8 mouse cellular contexts compared by ENCODE assay signal in genomic region chr5:65435363-65435805, GRCm38 (mm10). TPM values are rescaled to one million over a fixed set of nuclear protein-coding genes. Genes with fewer than 3 reads are reported as not detected.
DNase-seq lines count a peak whose midpoint lies in the region; ATAC-seq and TF ChIP-seq lines count a peak whose summit lies in the region.

No protein-coding gene starts in this region.

- H3K4me2 ChIP-seq in hindbrain, embryonic 13.5 days: peak overlapping the region; percentile 85
- H3K4me2 ChIP-seq in midbrain, embryonic 13.5 days (replicated peaks): peak overlapping the region; percentile 76

- no peaks in the 10 kb centered on the region for H3K36me3 ChIP-seq in liver, adult 2 months (ENCODE audit: control insufficient read depth, insufficient read depth, low read length)
- peaks cover 2% of the 10 kb centered on the region; the same call in 1 of the 2 replicates for H3K36me3 ChIP-seq in hindbrain, embryonic 13.5 days
- 0 out of 2 replicates have a peak, but pooled peaks cover 3% of the 10 kb centered on the region for H3K36me3 ChIP-seq in midbrain, embryonic 13.5 days

- peak overlapping the region; percentile 87 for H3K4me3 ChIP-seq in liver, adult 2 months (ENCODE audit: insufficient read depth, low read depth, low read length)
- H3K4me3 ChIP-seq in hindbrain, embryonic 13.5 days: peak overlapping the region; percentile 65
- H3K4me3 ChIP-seq in midbrain, embryonic 13.5 days (replicated peaks): peak overlapping the region; percentile 79

- DNase-seq in liver, adult 2 months (ENCODE audit: extremely low read depth, low read depth, low spot score): peak; percentile 65
- DNase-seq in liver: no peak
- peak; percentile 33 for DNase-seq in brain, adult 2 months (ENCODE audit: low read depth, low spot score)
- DNase-seq in urinary bladder, adult 2 months (ENCODE audit: low spot score): no peak
- DNase-seq in gastrocnemius, adult 18-20 months (ENCODE audit: low spot score): no peak
- no peak for DNase-seq in layer of hippocampus, adult 9-11 months

- WGBS in liver, adult 2 months: under 1% methylated on average over 45 of the region's 47 CpGs
- 0% methylated on average over 44 of the region's 47 CpGs for WGBS in hindbrain, embryonic 13.5 days
- under 1% methylated on average over 47 of the region's 47 CpGs for WGBS in midbrain, embryonic 13.5 days

- peak overlapping the region; percentile 94 for H3K9ac ChIP-seq in liver, adult 2 months (ENCODE audit: low read depth, low read length)
- peak overlapping the region; percentile 85 for H3K9ac ChIP-seq in hindbrain, embryonic 13.5 days
- peak overlapping the region; percentile 86 for H3K9ac ChIP-seq in midbrain, embryonic 13.5 days (replicated peaks)

- no peaks in the 10 kb centered on the region for H3K9me3 ChIP-seq in hindbrain, embryonic 13.5 days
- H3K9me3 ChIP-seq in midbrain, embryonic 13.5 days: no peaks in the 10 kb centered on the region

- no peak; the same call in 1 of the 2 replicates for ATAC-seq in hindbrain, embryonic 13.5 days (ENCODE audit: low FRiP score)
- ATAC-seq in midbrain, embryonic 13.5 days: peak; percentile 80

- TF ChIP-seq POLR2A in liver, adult 2 months (IDR thresholded peaks at IDR 0.05; ENCODE audit: extremely low read depth, insufficient read depth, low read length): peak; percentile 97

- no peak for TF ChIP-seq CTCF in liver, adult 2 months (IDR thresholded peaks at IDR 0.05; ENCODE audit: low read depth, low read length)

- H3K27ac ChIP-seq in liver, adult 2 months (replicated peaks; ENCODE audit: insufficient read depth, low read depth, low read length): peak overlapping the region; percentile 70
- peak overlapping the region; percentile 87 for H3K27ac ChIP-seq in hindbrain, embryonic 13.5 days
- peak overlapping the region; percentile 81 for H3K27ac ChIP-seq in midbrain, embryonic 13.5 days

- peaks cover 19% of the 10 kb centered on the region for H3K79me2 ChIP-seq in liver, adult 2 months (ENCODE audit: control insufficient read depth, insufficient read depth, low read length)

- no peaks in the 10 kb centered on the region for H3K27me3 ChIP-seq in liver, adult 2 months (ENCODE audit: control insufficient read depth, insufficient read depth, low read length)
- H3K27me3 ChIP-seq in hindbrain, embryonic 13.5 days: no peaks in the 10 kb centered on the region
- no peaks in the 10 kb centered on the region; the same call in 1 of the 2 replicates for H3K27me3 ChIP-seq in midbrain, embryonic 13.5 days

- H3K4me1 ChIP-seq in liver, adult 2 months (ENCODE audit: control insufficient read depth, insufficient read depth, low read length): peaks cover 21% of the 10 kb centered on the region
- peaks cover 40% of the 10 kb centered on the region for H3K4me1 ChIP-seq in hindbrain, embryonic 13.5 days (replicated peaks)
- peaks cover 29% of the 10 kb centered on the region for H3K4me1 ChIP-seq in midbrain, embryonic 13.5 days (replicated peaks)

RNA-seq across cellular contexts. Expression of gene Ugdh, which starts 0.4 kb away (rescaled TPM):
- 118 and 169 TPM in 2 replicates for total RNA-seq in liver, adult 2 months (2014; rRNA removed)
- polyA plus RNA-seq in liver, adult 2 months (2012; rRNA removed): 43.3 and 43.7 TPM in 2 replicates
- 48.3 and 51.1 TPM in 2 replicates for polyA plus RNA-seq in hindbrain, embryonic 13.5 days (2015; fragmentation: Nextera tagmentation; extraction: Ambion mirVana)
- polyA plus RNA-seq in midbrain, embryonic 13.5 days (2015; fragmentation: Nextera tagmentation; extraction: Ambion mirVana): 50.4 and 52.0 TPM in 2 replicates
- 232 and 283 TPM in 2 replicates for polyA plus RNA-seq in urinary bladder, adult 2 months (2012; rRNA removed)
- 10 to 100 TPM in 1 of 2 experiments, 1 to 10 TPM in 1; 6.9 to 13.1 TPM for total RNA-seq in gastrocnemius, adult 18-20 months (2021)

RNA-seq across cellular contexts. Expression of gene Lias, which starts 44.1 kb away (rescaled TPM):
- 25.0 and 30.8 TPM in 2 replicates for total RNA-seq in liver, adult 2 months (2014; rRNA removed)
- 11.1 and 13.3 TPM in 2 replicates for polyA plus RNA-seq in liver, adult 2 months (2012; rRNA removed)
- polyA plus RNA-seq in hindbrain, embryonic 13.5 days (2015; fragmentation: Nextera tagmentation; extraction: Ambion mirVana): 60.9 and 61.6 TPM in 2 replicates
- 59.4 and 70.3 TPM in 2 replicates for polyA plus RNA-seq in midbrain, embryonic 13.5 days (2015; fragmentation: Nextera tagmentation; extraction: Ambion mirVana)
- polyA plus RNA-seq in urinary bladder, adult 2 months (2012; rRNA removed): 38.6 and 41.1 TPM in 2 replicates
- 10 to 100 TPM; 44.5 to 51.0 TPM for total RNA-seq in gastrocnemius, adult 18-20 months (2021)

RNA-seq across cellular contexts. Expression of gene Rpl9, which starts 44.1 kb away (rescaled TPM):
- 423 and 451 TPM in 2 replicates for total RNA-seq in liver, adult 2 months (2014; rRNA removed)
- polyA plus RNA-seq in liver, adult 2 months (2012; rRNA removed): 91.1 and 95.8 TPM in 2 replicates
- polyA plus RNA-seq in hindbrain, embryonic 13.5 days (2015; fragmentation: Nextera tagmentation; extraction: Ambion mirVana): 660 and 683 TPM in 2 replicates
- 684 and 687 TPM in 2 replicates for polyA plus RNA-seq in midbrain, embryonic 13.5 days (2015; fragmentation: Nextera tagmentation; extraction: Ambion mirVana)
- polyA plus RNA-seq in urinary bladder, adult 2 months (2012; rRNA removed): 1,417 and 1,614 TPM in 2 replicates
- total RNA-seq in gastrocnemius, adult 18-20 months (2021): 100 to 1,000 TPM; 558 to 781 TPM

RNA-seq across cellular contexts. Expression of gene Gm43552, which starts 57.2 kb away (rescaled TPM):
- total RNA-seq in liver, adult 2 months (2014; rRNA removed): not detected in 2 replicates
- polyA plus RNA-seq in liver, adult 2 months (2012; rRNA removed): 14.5 and 16.3 TPM in 2 replicates
- 2.7 TPM in 1 of 2 replicates, not detected in the other for polyA plus RNA-seq in hindbrain, embryonic 13.5 days (2015; fragmentation: Nextera tagmentation; extraction: Ambion mirVana)
- not detected in 2 replicates for polyA plus RNA-seq in midbrain, embryonic 13.5 days (2015; fragmentation: Nextera tagmentation; extraction: Ambion mirVana)
- polyA plus RNA-seq in urinary bladder, adult 2 months (2012; rRNA removed): 0.34 TPM in 1 of 2 replicates, not detected in the other
- total RNA-seq in gastrocnemius, adult 18-20 months (2021): not detected

Comparison
In these comparisons a context has a peak if more than half of its experiments do, and no peak if none do; other contexts are left out.
1. DNase-seq: peak in liver, adult 2 months (single experiment) and brain, adult 2 months (single experiment); none in liver (single experiment), urinary bladder, adult 2 months (single experiment), gastrocnemius, adult 18-20 months (single experiment) and layer of hippocampus, adult 9-11 months (single experiment).
2. Peak in every context shown above with its lines, with median percentiles within 50 percentile points of each other: H3K27ac ChIP-seq, H3K4me3 ChIP-seq and H3K9ac ChIP-seq.